Mouse (Mus musculus) heart, postnatal 14 days (tissue): ENCODE measurements at regions not wholly inside any gene's neighbourhood (a gene's known extent, or its start where the extent isn't known, plus 50 kb on each side); places are given as distances from the start of the nearest gene placed in this dataset.

Experiments used
- DNase-seq, 2 experiments: peaks; one replicate each; pipeline ENCODE4 v3.0.0; 2021 to 2022
- intact Hi-C: fragments of 180-260 bp; cut with DNase I; formaldehyde crosslinking; loops from one replicate; pipeline ENCODE4 v1.15.1; 2025

GRCm38 (mm10) chr9:49898947-49899346 lies 100.2 kb upstream of the Ncam1 start:
- DNase-seq: no peak
- intact Hi-C loops: no loop called here

GRCm38 (mm10) chr9:49884516-49885343 lies 86.0 kb upstream of the Ncam1 start:
- DNase-seq: peak; percentile 66 to 75
- intact Hi-C loops: no loop called here

- intact Hi-C loops: no loop called here
- no peak for DNase-seq
Measured at GRCm38 (mm10) chr9:49879361-49880128, 80.8 kb upstream of the Ncam1 start.

- intact Hi-C loops: no loop called here
- no peak for DNase-seq
Measured at GRCm38 (mm10) chr9:49874881-49875280, 76.2 kb upstream of the Ncam1 start.

GRCm38 (mm10) chr9:49873550-49873949 lies 74.8 kb upstream of the Ncam1 start:
- intact Hi-C loops: no loop called here
- DNase-seq: peak; percentile 2 to 4

- intact Hi-C loops: no loop called here
- no peak for DNase-seq
Measured at GRCm38 (mm10) chr9:49851522-49851921, 52.8 kb upstream of the Ncam1 start.

- intact Hi-C loops: no loop called here
- no peak for DNase-seq
Measured at GRCm38 (mm10) chr9:49849442-49849841, 50.7 kb upstream of the Ncam1 start.

GRCm38 (mm10) chr9:49848943-49849342 lies 50.2 kb upstream of the Ncam1 start:
- intact Hi-C loops: no loop called here
- DNase-seq: no peak
